Mouse (Mus musculus) ES-E14 (cell line): ENCODE data around the gene Fh1.

ENCODE experiments used
- HCFC1 ChIP-seq: IDR thresholded peaks from 2 replicates; pipeline ENCODE4 v1.6.1; 2012; ENCODE audit warnings: low read length, inconsistent platforms, borderline replicate concordance; ENCODE audit not compliant: insufficient read depth
- ZC3H11A ChIP-seq: IDR thresholded peaks from 2 replicates; pipeline ENCODE4 v1.6.1; 2012; ENCODE audit warnings: low read depth, mild to moderate bottlenecking, inconsistent platforms, low read length, borderline replicate concordance

DNA sequence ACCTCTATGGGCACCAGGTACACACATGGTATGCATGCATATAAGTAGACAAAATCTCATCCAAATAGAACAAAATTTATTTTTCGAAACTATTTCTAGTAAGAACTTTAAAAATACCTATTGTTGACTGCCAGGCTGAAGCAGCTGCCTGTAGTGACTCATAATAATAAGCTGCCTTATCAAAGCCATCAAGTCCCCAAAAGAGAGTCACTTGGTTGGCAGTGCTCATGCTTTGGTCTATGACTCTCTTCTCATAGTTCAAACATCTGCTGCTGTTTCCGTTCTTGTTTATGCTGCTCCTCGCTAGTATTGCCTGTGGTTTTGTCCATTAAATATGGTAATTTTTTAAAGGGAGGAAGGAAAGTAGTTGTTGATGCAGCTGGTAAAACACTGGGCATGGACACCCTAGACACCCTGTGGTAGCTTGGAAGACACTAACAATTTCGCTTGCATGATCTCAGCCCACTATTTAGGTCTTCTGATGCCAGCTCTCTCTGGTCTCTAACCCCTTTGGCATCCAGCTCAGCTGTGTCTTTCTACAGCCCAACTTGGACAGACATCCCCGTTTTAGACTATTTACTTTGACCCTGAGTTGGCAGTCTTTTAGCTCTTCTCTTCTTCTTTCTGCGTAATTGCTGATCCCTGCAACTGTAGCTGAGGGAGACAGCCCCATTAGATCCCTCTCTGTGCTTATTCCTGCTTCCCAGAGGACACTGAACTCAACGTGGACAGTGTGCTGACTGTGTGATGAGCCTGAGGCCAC is 48.3 kb upstream of the Fh1 start:
- TF ChIP-seq HCFC1 (no peak), ZC3H11A (no peak)
